In genomic region chr13:53688489-53688888, GRCm38 (mm10) we compare ENCODE assay signal across 8 mouse cellular contexts.
A peak's percentile ranks its signal among the peaks of the same experiment; 100 is the strongest.
DNase-seq lines count a peak whose midpoint lies in the region; ATAC-seq and TF ChIP-seq lines count a peak whose summit lies in the region.

No protein-coding gene starts in this region.

- H3K27ac ChIP-seq in embryonic facial prominence, embryonic 13.5 days, result peak overlapping the region; percentile 55
- no peak overlapping the region for H3K27ac ChIP-seq in heart, embryonic 15.5 days
- H3K27ac ChIP-seq in liver, adult 2 months (replicated peaks; ENCODE audit: insufficient read depth, low read depth, low read length), result no peak overlapping the region
- H3K27ac ChIP-seq in neural tube, embryonic 13.5 days (replicated peaks), result no peak overlapping the region

- H3K4me3 ChIP-seq in embryonic facial prominence, embryonic 13.5 days, result peak overlapping the region; percentile 37
- H3K4me3 ChIP-seq in heart, embryonic 15.5 days, result peak overlapping the region; percentile 35
- no peak overlapping the region for H3K4me3 ChIP-seq in liver, adult 2 months (ENCODE audit: insufficient read depth, low read depth, low read length)
- no peak overlapping the region for H3K4me3 ChIP-seq in neural tube, embryonic 13.5 days

- DNase-seq in 3134 (ENCODE audit: extremely low read depth, insufficient read length, low spot score), result peak; percentile 51
- DNase-seq in adrenal gland, postnatal 36 days, result peak; percentile 81 to 82
- DNase-seq in kidney, postnatal 10 days, result peak; percentile 88
- peak; percentile 5 for DNase-seq in liver, adult 2 months (ENCODE audit: extremely low read depth, low read depth, low spot score)
- DNase-seq in thymus, postnatal 4 days, result peak; percentile 59

- peak; percentile 75 for TF ChIP-seq CTCF in liver, adult 2 months (IDR thresholded peaks at IDR 0.05; ENCODE audit: low read depth, low read length)

- peaks cover 34% of the 10 kb centered on the region for H3K4me1 ChIP-seq in embryonic facial prominence, embryonic 13.5 days
- H3K4me1 ChIP-seq in heart, embryonic 15.5 days (replicated peaks), result no peaks in the 10 kb centered on the region; the same call in 1 of the 2 replicates
- no peaks in the 10 kb centered on the region; the same call in 1 of the 2 replicates for H3K4me1 ChIP-seq in liver, adult 2 months (ENCODE audit: control insufficient read depth, insufficient read depth, low read length)
- 0 out of 2 replicates have a peak, but pooled peaks cover 5% of the 10 kb centered on the region for H3K4me1 ChIP-seq in neural tube, embryonic 13.5 days (replicated peaks)

- TF ChIP-seq POLR2A in liver, adult 2 months (IDR thresholded peaks at IDR 0.05; ENCODE audit: extremely low read depth, insufficient read depth, low read length), result no peak

- no peaks in the 10 kb centered on the region for H3K79me2 ChIP-seq in liver, adult 2 months (ENCODE audit: control insufficient read depth, insufficient read depth, low read length)

- ATAC-seq in embryonic facial prominence, embryonic 13.5 days (ENCODE audit: insufficient number of reproducible peaks, insufficient read depth, low FRiP score, low TSS enrichment, low read depth), result no peak
- ATAC-seq in heart, embryonic 15.5 days (replicated peaks; ENCODE audit: insufficient number of reproducible peaks, insufficient read depth, low FRiP score, low read depth), result peak; percentile 53; the same call in 1 of the 2 replicates
- peak; percentile 72 for ATAC-seq in neural tube, embryonic 13.5 days (ENCODE audit: low read depth)

- peak overlapping the region; percentile 56 for H3K4me2 ChIP-seq in embryonic facial prominence, embryonic 13.5 days
- peak overlapping the region; percentile 58 for H3K4me2 ChIP-seq in heart, embryonic 15.5 days
- peak overlapping the region; percentile 34 for H3K4me2 ChIP-seq in neural tube, embryonic 13.5 days

- peak overlapping the region; percentile 57 for H3K9ac ChIP-seq in embryonic facial prominence, embryonic 13.5 days
- no peak overlapping the region for H3K9ac ChIP-seq in heart, embryonic 15.5 days
- H3K9ac ChIP-seq in liver, adult 2 months (ENCODE audit: low read depth, low read length), result no peak overlapping the region
- H3K9ac ChIP-seq in neural tube, embryonic 13.5 days, result no peak overlapping the region

- peaks cover 6% of the 10 kb centered on the region; the same call in 1 of the 2 replicates for H3K27me3 ChIP-seq in embryonic facial prominence, embryonic 13.5 days
- no peaks in the 10 kb centered on the region for H3K27me3 ChIP-seq in heart, embryonic 15.5 days
- no peaks in the 10 kb centered on the region for H3K27me3 ChIP-seq in liver, adult 2 months (ENCODE audit: control insufficient read depth, insufficient read depth, low read length)
- H3K27me3 ChIP-seq in neural tube, embryonic 13.5 days, result no peaks in the 10 kb centered on the region; the same call in 1 of the 2 replicates

- no peaks in the 10 kb centered on the region for H3K9me3 ChIP-seq in embryonic facial prominence, embryonic 13.5 days
- H3K9me3 ChIP-seq in heart, embryonic 15.5 days (replicated peaks), result no peaks in the 10 kb centered on the region
- no peaks in the 10 kb centered on the region for H3K9me3 ChIP-seq in neural tube, embryonic 13.5 days

- WGBS in embryonic facial prominence, embryonic 13.5 days, result 9% methylated on average over 13 of the region's 13 CpGs
- WGBS in heart, embryonic 15.5 days, result 6% methylated on average over 13 of the region's 13 CpGs
- WGBS in liver, adult 2 months, result 7% methylated on average over 13 of the region's 13 CpGs
- 8% methylated on average over 13 of the region's 13 CpGs for WGBS in neural tube, embryonic 13.5 days

- H3K36me3 ChIP-seq in embryonic facial prominence, embryonic 13.5 days, result no peaks in the 10 kb centered on the region
- H3K36me3 ChIP-seq in heart, embryonic 15.5 days, result no peaks in the 10 kb centered on the region
- no peaks in the 10 kb centered on the region for H3K36me3 ChIP-seq in liver, adult 2 months (ENCODE audit: control insufficient read depth, insufficient read depth, low read length)
- no peaks in the 10 kb centered on the region for H3K36me3 ChIP-seq in neural tube, embryonic 13.5 days

Comparison
In these comparisons a context has a peak if more than half of its experiments do, and no peak if none do; other contexts are left out.
1. DNase-seq: peak in every context shown above with its lines; median percentile 88 in kidney, postnatal 10 days; 82 in adrenal gland, postnatal 36 days; 59 in thymus, postnatal 4 days; 51 in 3134; 5 in liver, adult 2 months.
2. H3K4me3 ChIP-seq: peak in embryonic facial prominence, embryonic 13.5 days (single experiment) and heart, embryonic 15.5 days (single experiment); none in liver, adult 2 months (single experiment) and neural tube, embryonic 13.5 days (single experiment).
3. Peak in every context shown above with its lines, with median percentiles within 50 percentile points of each other: H3K4me2 ChIP-seq.